Mouse (Mus musculus) bone marrow, adult 2 months (tissue): ENCODE data around the gene Rpl18.

Source experiments
- CTCF ChIP-seq: fragments of 200-500 bp; IDR thresholded peaks from 2 replicates; pipeline ENCODE4 v1.5.1; 2011; ENCODE audit warnings: low read length, control low read depth; ENCODE audit not compliant: control insufficient read depth, insufficient read depth
- POLR2A ChIP-seq: fragments of 200-500 bp; IDR thresholded peaks from 2 replicates; pipeline ENCODE4 v1.6.1; 2011; ENCODE audit warnings: low read depth, mild to moderate bottlenecking, control low read depth, low read length, borderline replicate concordance; ENCODE audit not compliant: control insufficient read depth

- TF ChIP-seq CTCF (no peak), POLR2A (no peak)
These were observed 7.1 kb downstream of the Rpl18 start for GRCm38 (mm10) chr7:45722348-45722713.
